Mouse (Mus musculus): ENCODE measurements around the gene Ahnak.

GRCm38 (mm10) chr19:9058944-9059343 lies 69.9 kb downstream of the Ahnak start:
- no peak for TF ChIP-seq POLR2A (IDR thresholded peaks at IDR 0.05; ENCODE audit: extremely low read depth, insufficient read depth, low read length)
- TF ChIP-seq CTCF (IDR thresholded peaks at IDR 0.05; ENCODE audit: low read depth, low read length): no peak
